ENCODE assay signal across 10 mouse cellular contexts in genomic region chr16:10639111-10639889, GRCm38 (mm10).
A peak's percentile ranks its signal among the peaks of the same experiment; 100 is the strongest.
DNase-seq lines count a peak whose midpoint lies in the region; ATAC-seq and TF ChIP-seq lines count a peak whose summit lies in the region.
"Had no signal": no experiment of that assay in that cellular context is flagged by ENCODE, and none has a peak within 500 bp of the region (broad histone marks: within the 10 kb centered on the region; RNA-seq: fewer than 3 reads in every experiment).

No protein-coding gene starts in this region.

- no peak overlapping the region for H3K9ac ChIP-seq in hindbrain, postnatal 0 days (replicated peaks; ENCODE audit: low read length)
- no peak overlapping the region; the same call in 1 of the 2 replicates for H3K9ac ChIP-seq in hindbrain, embryonic 13.5 days
- H3K9ac ChIP-seq: limb, embryonic 13.5 days; neural tube, embryonic 12.5 days had no signal

- DNase-seq in hindbrain, postnatal 0 days (ENCODE audit: low spot score), result no peak
- DNase-seq in c-Kit-positive CD71-negative TER-119-negative erythroid progenitor cells, embryonic 14.5 days (ENCODE audit: low read depth), result peak; percentile 34
- peak; percentile 43 for DNase-seq in kidney, postnatal 10 days
- peak; percentile 50 for DNase-seq in thymus, adult 2 months
- no peak for DNase-seq in urinary bladder, adult 18-20 months (ENCODE audit: low spot score in 2 of 2)
- DNase-seq in right cerebral cortex, postnatal 14 days, result no peak

- no peaks in the 10 kb centered on the region for H3K27me3 ChIP-seq in hindbrain, postnatal 0 days (ENCODE audit: insufficient read depth, low read length)
- no peaks in the 10 kb centered on the region for H3K27me3 ChIP-seq in hindbrain, embryonic 13.5 days
- no peaks in the 10 kb centered on the region for H3K27me3 ChIP-seq in thymus, adult 2 months (ENCODE audit: control insufficient read depth, insufficient read depth, low read length)
- H3K27me3 ChIP-seq: neural tube, embryonic 12.5 days had no signal

- TF ChIP-seq POLR2A in thymus, adult 2 months (IDR thresholded peaks at IDR 0.05; ENCODE audit: control insufficient read depth, extremely low read depth, insufficient read depth, low read length, poor library complexity), result no peak

- ATAC-seq in hindbrain, postnatal 0 days, result no peak
- ATAC-seq in hindbrain, embryonic 13.5 days (ENCODE audit: low FRiP score), result no peak
- no peak for ATAC-seq in erythroid progenitor cell, adult 5-6 weeks (replicated peaks; ENCODE audit: low FRiP score, poor library complexity, severe bottlenecking)

- WGBS in hindbrain, postnatal 0 days, result 79% methylated on average over 13 of the region's 13 CpGs
- 78% methylated on average over 13 of the region's 13 CpGs for WGBS in hindbrain, embryonic 13.5 days
- 3% methylated on average over 13 of the region's 13 CpGs for whole genome bisulfite sequencing in thymus, adult 2 months

- no peak overlapping the region for H3K4me3 ChIP-seq in hindbrain, postnatal 0 days (ENCODE audit: low read length)
- no peak overlapping the region for H3K4me3 ChIP-seq in hindbrain, embryonic 13.5 days
- H3K4me3 ChIP-seq in thymus, adult 2 months (ENCODE audit: control insufficient read depth, insufficient read depth, low read length), result no peak overlapping the region
- H3K4me3 ChIP-seq: limb, embryonic 13.5 days; neural tube, embryonic 12.5 days had no signal

- no peaks in the 10 kb centered on the region for H3K9me3 ChIP-seq in hindbrain, postnatal 0 days (ENCODE audit: low read length)
- H3K9me3 ChIP-seq in hindbrain, embryonic 13.5 days, result no peaks in the 10 kb centered on the region
- H3K9me3 ChIP-seq: limb, embryonic 13.5 days; neural tube, embryonic 12.5 days had no signal

- H3K27ac ChIP-seq in hindbrain, postnatal 0 days, result peak overlapping the region; percentile 2; the same call in 1 of the 2 replicates
- H3K27ac ChIP-seq in hindbrain, embryonic 13.5 days, result no peak overlapping the region
- H3K27ac ChIP-seq in thymus, adult 2 months (ENCODE audit: control insufficient read depth, insufficient read depth, low read length), result peak overlapping the region; percentile 37; the same call in 1 of the 2 replicates
- H3K27ac ChIP-seq: limb, embryonic 13.5 days; neural tube, embryonic 12.5 days had no signal

- no peaks in the 10 kb centered on the region for H3K4me1 ChIP-seq in hindbrain, postnatal 0 days (ENCODE audit: insufficient read depth, low read length)
- H3K4me1 ChIP-seq in hindbrain, embryonic 13.5 days (replicated peaks), result 0 out of 2 replicates have a peak, but pooled peaks cover 11% of the 10 kb centered on the region
- H3K4me1 ChIP-seq in thymus, adult 2 months (replicated peaks; ENCODE audit: control insufficient read depth, insufficient read depth, low read length), result peaks cover 36% of the 10 kb centered on the region
- H3K4me1 ChIP-seq: neural tube, embryonic 12.5 days had no signal

- H3K36me3 ChIP-seq in hindbrain, postnatal 0 days (ENCODE audit: insufficient read depth, low read length), result no peaks in the 10 kb centered on the region
- H3K36me3 ChIP-seq in hindbrain, embryonic 13.5 days, result peaks cover 5% of the 10 kb centered on the region; the same call in 1 of the 2 replicates
- no peaks in the 10 kb centered on the region for H3K36me3 ChIP-seq in thymus, adult 2 months (ENCODE audit: control insufficient read depth, insufficient read depth, low read length)
- H3K36me3 ChIP-seq: limb, embryonic 13.5 days had no signal

- H3K4me2 ChIP-seq in hindbrain, postnatal 0 days (ENCODE audit: low read depth, low read length), result no peak overlapping the region
- no peak overlapping the region for H3K4me2 ChIP-seq in hindbrain, embryonic 13.5 days
- H3K4me2 ChIP-seq: limb, embryonic 13.5 days; neural tube, embryonic 12.5 days had no signal

- no peak for TF ChIP-seq CTCF in hindbrain, postnatal 0 days (IDR thresholded peaks at IDR 0.05; ENCODE audit: low read depth)
- TF ChIP-seq CTCF in thymus, adult 2 months (IDR thresholded peaks at IDR 0.05; ENCODE audit: borderline replicate concordance, control insufficient read depth, extremely low read depth, insufficient read depth, low read length, poor library complexity), result 0 out of 2 replicates have a peak, but pooled peaks have one; percentile 5

Comparison
In these comparisons a context has a peak if more than half of its experiments do, and no peak if none do; other contexts are left out.
1. DNase-seq: peak in c-Kit-positive CD71-negative TER-119-negative erythroid progenitor cells, embryonic 14.5 days (single experiment), kidney, postnatal 10 days (single experiment) and thymus, adult 2 months (single experiment); none in hindbrain, postnatal 0 days (single experiment), urinary bladder, adult 18-20 months (0 of 2) and right cerebral cortex, postnatal 14 days (single experiment).